Mouse (Mus musculus) kidney, postnatal 0 days (tissue): ENCODE measurements at regions not wholly inside any gene's neighbourhood (a gene's known extent, or its start where the extent isn't known, plus 50 kb on each side); places are given as distances from the start of the nearest gene placed in this dataset.
A peak's percentile ranks its signal among the peaks of the same experiment; 100 is the strongest.

Source experiments
- ATAC-seq: fragments of 200-750 bp; cut with Nextera tagmentation; replicated peaks from 2 replicates; pipeline ENCODE4 v1.8.0; 2017; ENCODE audit warnings: low read depth, moderate number of reproducible peaks, moderate TSS enrichment, moderate library complexity; ENCODE audit not compliant: low FRiP score
- DNase-seq: peaks from one replicate; pipeline ENCODE4 v3.0.0-alpha.2; 2016; ENCODE audit warnings: low spot score
- H3K27ac ChIP-seq: fragments of 300-500 bp; sonication (generic); 2 replicates; pipeline ENCODE4 v1.5.1; 2014; ENCODE audit warnings: mild to moderate bottlenecking
- H3K27me3 ChIP-seq: fragments of 300-500 bp; sonication (generic); 2 replicates; pipeline ENCODE4 v1.6.1; 2014; ENCODE audit warnings: low read length, mixed read lengths; ENCODE audit not compliant: insufficient read depth
- H3K36me3 ChIP-seq: fragments of 300-500 bp; sonication (generic); 2 replicates; pipeline ENCODE4 v1.6.1; 2014; ENCODE audit warnings: low read length, mixed read lengths; ENCODE audit not compliant: insufficient read depth
- H3K4me1 ChIP-seq: fragments of 300-500 bp; sonication (generic); replicated peaks from 2 replicates; pipeline ENCODE4 v1.6.1; 2014; ENCODE audit warnings: antibody characterized with exemption, low read length, mixed read lengths; ENCODE audit not compliant: insufficient read depth
- H3K4me2 ChIP-seq: fragments of 300-500 bp; sonication (generic); 2 replicates; pipeline ENCODE4 v1.6.1; 2014; ENCODE audit warnings: mild to moderate bottlenecking, low read length, moderate library complexity, mixed read lengths
- H3K4me3 ChIP-seq: fragments of 300-500 bp; sonication (generic); replicated peaks from 2 replicates; pipeline ENCODE4 v1.5.1; 2014; ENCODE audit warnings: low read depth, low read length
- H3K9ac ChIP-seq: fragments of 300-500 bp; sonication (generic); 2 replicates; pipeline ENCODE4 v1.6.1; 2014; ENCODE audit warnings: low read depth, low read length
- H3K9me3 ChIP-seq: fragments of 300-500 bp; sonication (generic); replicated peaks from 2 replicates; pipeline ENCODE4 v1.6.1; 2016; ENCODE audit warnings: low read length, inconsistent platforms, mixed read lengths
- CTCF ChIP-seq: IDR thresholded peaks from 2 replicates; pipeline ENCODE4 v1.5.1; 2016; ENCODE audit warnings: antibody characterized with exemption, low read depth, mild to moderate bottlenecking, moderate library complexity
- WGBS: fragments of 180-500 bp; shearing (Covaris S2); extraction: QIAGEN DNeasy Blood & Tissue Kit; methylation state at CpG from one replicate; pipeline ENCODE4 v1.1.7; 2014; 5-methylcytosine and 5-hydroxymethylcytosine counted together

GRCm38 (mm10) chr11:112303091-112303490, 478.9 kb upstream of the Sox9 start:
- no peak for DNase-seq
- H3K4me3 ChIP-seq = no peak overlapping the region
- WGBS = 77% methylated on average over 2 of the region's 2 CpGs

GRCm38 (mm10) chr11:112325850-112326249, 456.2 kb upstream of the Sox9 start:
- no peak overlapping the region for H3K4me3 ChIP-seq
- no peaks in the 10 kb centered on the region for H3K27me3 ChIP-seq
- no peak overlapping the region for H3K27ac ChIP-seq
- no peak overlapping the region for H3K9ac ChIP-seq
- 86% methylated on average over 4 of the region's 4 CpGs for WGBS
- DNase-seq = no peak
- no peak for TF ChIP-seq CTCF
- H3K36me3 ChIP-seq = no peaks in the 10 kb centered on the region
- H3K4me2 ChIP-seq = no peak overlapping the region
- ATAC-seq = no peak
- no peaks in the 10 kb centered on the region for H3K4me1 ChIP-seq
- H3K9me3 ChIP-seq = no peaks in the 10 kb centered on the region

More at GRCm38 (mm10) chr11:112303091-112303490, 478.9 kb upstream of the Sox9 start:
- Histone ChIP-seq H3K36me3 (no peaks in the 10 kb centered on the region), H3K27me3 (no peaks in the 10 kb centered on the region), H3K9ac (no peak overlapping the region), H3K4me2 (no peak overlapping the region), H3K27ac (no peak overlapping the region), H3K4me1 (no peaks in the 10 kb centered on the region), H3K9me3 (no peaks in the 10 kb centered on the region)
- no peak for TF ChIP-seq CTCF
- no peak for ATAC-seq

GRCm38 (mm10) chr11:112327606-112328005, 454.4 kb upstream of the Sox9 start:
- no peaks in the 10 kb centered on the region for H3K9me3 ChIP-seq
- H3K4me1 ChIP-seq = no peaks in the 10 kb centered on the region
- no peak overlapping the region for H3K4me3 ChIP-seq
- no peak for TF ChIP-seq CTCF
- H3K9ac ChIP-seq = no peak overlapping the region
- ATAC-seq (no peak), DNase-seq (peak; percentile 51)
- H3K27me3 ChIP-seq = no peaks in the 10 kb centered on the region
- no peaks in the 10 kb centered on the region for H3K36me3 ChIP-seq
- no peak overlapping the region for H3K27ac ChIP-seq
- no peak overlapping the region for H3K4me2 ChIP-seq
- 38% methylated on average over 4 of the region's 4 CpGs for WGBS

GRCm38 (mm10) chr11:112345133-112345532, 436.9 kb upstream of the Sox9 start:
- H3K27ac ChIP-seq = no peak overlapping the region
- H3K36me3 ChIP-seq = no peaks in the 10 kb centered on the region
- no peak overlapping the region for H3K9ac ChIP-seq
- no peak for TF ChIP-seq CTCF
- H3K27me3 ChIP-seq = no peaks in the 10 kb centered on the region
- H3K4me3 ChIP-seq = no peak overlapping the region
- H3K4me2 ChIP-seq = no peak overlapping the region
- ATAC-seq (no peak), DNase-seq (no peak)
- no peaks in the 10 kb centered on the region for H3K9me3 ChIP-seq
- no peaks in the 10 kb centered on the region for H3K4me1 ChIP-seq
- 32% methylated on average over 6 of the region's 6 CpGs for WGBS

- no peaks in the 10 kb centered on the region for H3K27me3 ChIP-seq
- H3K27ac ChIP-seq = no peak overlapping the region
- no peak overlapping the region for H3K9ac ChIP-seq
- no peak overlapping the region for H3K4me3 ChIP-seq
- no peak overlapping the region for H3K4me2 ChIP-seq
- H3K4me1 ChIP-seq = no peaks in the 10 kb centered on the region
- no peak for TF ChIP-seq CTCF
- no peak for ATAC-seq
- H3K36me3 ChIP-seq = no peaks in the 10 kb centered on the region
- peak; percentile 37 for DNase-seq
- H3K9me3 ChIP-seq = no peaks in the 10 kb centered on the region
- 12% methylated on average over 3 of the region's 3 CpGs for whole genome bisulfite sequencing
Measured at GRCm38 (mm10) chr11:112345586-112345985, 436.4 kb upstream of the Sox9 start.

- H3K36me3 ChIP-seq = no peaks in the 10 kb centered on the region
- no peak for ATAC-seq
- H3K9me3 ChIP-seq = no peaks in the 10 kb centered on the region
- TF ChIP-seq CTCF = no peak
- H3K4me2 ChIP-seq = no peak overlapping the region
- H3K27me3 ChIP-seq = no peaks in the 10 kb centered on the region
- 84% methylated on average over 3 of the region's 3 CpGs for WGBS
- no peak overlapping the region for H3K9ac ChIP-seq
- H3K4me3 ChIP-seq = no peak overlapping the region
- DNase-seq = no peak
- no peaks in the 10 kb centered on the region for H3K4me1 ChIP-seq
- no peak overlapping the region for H3K27ac ChIP-seq
Measured at GRCm38 (mm10) chr11:112346089-112346488, 435.9 kb upstream of the Sox9 start.

- Histone ChIP-seq H3K4me2 (no peak overlapping the region), H3K27me3 (no peaks in the 10 kb centered on the region), H3K4me3 (no peak overlapping the region), H3K27ac (no peak overlapping the region), H3K9ac (no peak overlapping the region), H3K36me3 (no peaks in the 10 kb centered on the region), H3K9me3 (no peaks in the 10 kb centered on the region), H3K4me1 (no peaks in the 10 kb centered on the region)
- DNase-seq (no peak), ATAC-seq (no peak)
- WGBS = 60% methylated on average over 7 of the region's 7 CpGs
- TF ChIP-seq CTCF = no peak
Measured at GRCm38 (mm10) chr11:112346532-112346931, 435.5 kb upstream of the Sox9 start.
